Mouse (Mus musculus) stomach, embryonic 15.5 days (tissue): ENCODE measurements at regions not wholly inside any gene's neighbourhood (a gene's known extent, or its start where the extent isn't known, plus 50 kb on each side); places are given as distances from the start of the nearest gene placed in this dataset.

Experiments
- ATAC-seq: fragments of 200-750 bp; cut with Nextera tagmentation; 2 replicates; pipeline ENCODE4 v1.8.0; 2017; ENCODE audit warnings: low read depth, moderate number of reproducible peaks, moderate TSS enrichment; ENCODE audit not compliant: insufficient read depth, low FRiP score
- H3K27ac ChIP-seq: fragments of 300-500 bp; sonication (generic); 2 replicates; pipeline ENCODE4 v1.5.1; 2015; ENCODE audit warnings: mild to moderate bottlenecking, inconsistent platforms
- H3K27me3 ChIP-seq: fragments of 300-500 bp; sonication (generic); replicated peaks from 2 replicates; pipeline ENCODE4 v1.6.1; 2015; ENCODE audit warnings: inconsistent platforms
- H3K36me3 ChIP-seq: fragments of 300-500 bp; sonication (generic); 2 replicates; pipeline ENCODE4 v1.6.1; 2015; ENCODE audit warnings: inconsistent platforms
- H3K4me1 ChIP-seq: fragments of 300-500 bp; sonication (generic); 2 replicates; pipeline ENCODE4 v1.6.1; 2015; ENCODE audit warnings: inconsistent platforms
- H3K4me2 ChIP-seq: fragments of 300-500 bp; sonication (generic); 2 replicates; pipeline ENCODE4 v1.6.1; 2015; ENCODE audit warnings: mild to moderate bottlenecking, inconsistent platforms
- H3K4me3 ChIP-seq: fragments of 300-500 bp; sonication (generic); replicated peaks from 2 replicates; pipeline ENCODE4 v1.5.1; 2015; ENCODE audit warnings: inconsistent platforms
- H3K9ac ChIP-seq: fragments of 300-500 bp; sonication (generic); 2 replicates; pipeline ENCODE4 v1.6.1; 2015; ENCODE audit warnings: inconsistent platforms
- H3K9me3 ChIP-seq: fragments of 300-500 bp; sonication (generic); 2 replicates; pipeline ENCODE4 v1.6.1; 2016; ENCODE audit warnings: inconsistent platforms
- WGBS: fragments of 180-500 bp; shearing (Covaris S2); methylation state at CpG from one replicate; pipeline ENCODE4 v1.1.7; 2015; 5-methylcytosine and 5-hydroxymethylcytosine counted together

- Histone ChIP-seq H3K27ac (no peak overlapping the region), H3K9me3 (no peaks in the 10 kb centered on the region), H3K9ac (no peak overlapping the region), H3K4me2 (no peak overlapping the region), H3K4me3 (no peak overlapping the region), H3K4me1 (no peaks in the 10 kb centered on the region), H3K36me3 (no peaks in the 10 kb centered on the region), H3K27me3 (no peaks in the 10 kb centered on the region)
- no peak for ATAC-seq
- 78% methylated on average over 7 of the region's 7 CpGs for WGBS
Measured at GRCm38 (mm10) chr7:133203933-133204332, 79.8 kb upstream of the Ctbp2 start.

GRCm38 (mm10) chr7:133202092-133202880, 78.1 kb upstream of the Ctbp2 start:
- Histone ChIP-seq H3K4me1 (no peaks in the 10 kb centered on the region), H3K9ac (no peak overlapping the region), H3K27me3 (no peaks in the 10 kb centered on the region), H3K27ac (no peak overlapping the region), H3K36me3 (no peaks in the 10 kb centered on the region), H3K9me3 (no peaks in the 10 kb centered on the region), H3K4me2 (no peak overlapping the region), H3K4me3 (no peak overlapping the region)
- WGBS: 53% methylated on average over 13 of the region's 13 CpGs
- no peak for ATAC-seq

- Histone ChIP-seq H3K4me1 (no peaks in the 10 kb centered on the region), H3K27me3 (no peaks in the 10 kb centered on the region), H3K9ac (no peak overlapping the region), H3K9me3 (no peaks in the 10 kb centered on the region), H3K27ac (no peak overlapping the region), H3K4me3 (no peak overlapping the region), H3K4me2 (no peak overlapping the region), H3K36me3 (no peaks in the 10 kb centered on the region)
- WGBS: 61% methylated on average over 4 of the region's 4 CpGs
- ATAC-seq: no peak
Measured at GRCm38 (mm10) chr7:133199046-133199445, 74.9 kb upstream of the Ctbp2 start.

DNA sequence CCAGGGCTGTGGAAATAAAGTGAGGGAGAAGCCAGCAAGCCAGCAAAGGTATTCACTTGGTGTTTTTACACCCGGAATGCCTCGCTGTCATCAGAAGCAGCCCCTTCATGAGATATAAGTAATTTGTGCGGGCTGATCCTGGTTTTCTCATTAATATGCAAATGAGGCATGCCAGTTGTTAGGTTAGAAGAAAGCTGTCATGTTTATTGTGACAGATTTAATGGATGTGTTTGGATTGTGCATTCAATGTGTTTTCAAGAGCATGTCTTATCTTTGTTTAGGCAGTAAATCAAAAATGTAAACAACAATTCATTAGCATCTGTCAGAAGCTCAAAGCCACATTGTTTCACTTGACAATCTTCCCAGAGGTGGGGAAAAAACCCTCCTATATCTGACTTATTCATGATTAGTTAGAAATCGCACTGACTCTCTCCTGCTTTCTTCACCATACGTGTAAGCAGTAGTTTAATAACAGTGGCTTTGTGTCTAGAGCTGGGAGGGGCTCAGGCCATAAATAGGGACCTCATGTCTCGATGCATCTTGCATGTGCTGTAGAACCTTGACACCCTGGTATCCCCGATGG, 65.8 kb upstream of the Ctbp2 start:
- WGBS: 42% methylated on average over 7 of the region's 7 CpGs
- no peak overlapping the region for H3K27ac ChIP-seq
- no peak overlapping the region for H3K4me2 ChIP-seq
- H3K27me3 ChIP-seq: no peaks in the 10 kb centered on the region
- no peaks in the 10 kb centered on the region for H3K9me3 ChIP-seq
- 0 out of 2 replicates have a peak, but pooled peaks cover 5% of the 10 kb centered on the region for H3K4me1 ChIP-seq
- no peaks in the 10 kb centered on the region for H3K36me3 ChIP-seq
- ATAC-seq: no peak
- H3K9ac ChIP-seq: no peak overlapping the region
- H3K4me3 ChIP-seq: no peak overlapping the region

DNA sequence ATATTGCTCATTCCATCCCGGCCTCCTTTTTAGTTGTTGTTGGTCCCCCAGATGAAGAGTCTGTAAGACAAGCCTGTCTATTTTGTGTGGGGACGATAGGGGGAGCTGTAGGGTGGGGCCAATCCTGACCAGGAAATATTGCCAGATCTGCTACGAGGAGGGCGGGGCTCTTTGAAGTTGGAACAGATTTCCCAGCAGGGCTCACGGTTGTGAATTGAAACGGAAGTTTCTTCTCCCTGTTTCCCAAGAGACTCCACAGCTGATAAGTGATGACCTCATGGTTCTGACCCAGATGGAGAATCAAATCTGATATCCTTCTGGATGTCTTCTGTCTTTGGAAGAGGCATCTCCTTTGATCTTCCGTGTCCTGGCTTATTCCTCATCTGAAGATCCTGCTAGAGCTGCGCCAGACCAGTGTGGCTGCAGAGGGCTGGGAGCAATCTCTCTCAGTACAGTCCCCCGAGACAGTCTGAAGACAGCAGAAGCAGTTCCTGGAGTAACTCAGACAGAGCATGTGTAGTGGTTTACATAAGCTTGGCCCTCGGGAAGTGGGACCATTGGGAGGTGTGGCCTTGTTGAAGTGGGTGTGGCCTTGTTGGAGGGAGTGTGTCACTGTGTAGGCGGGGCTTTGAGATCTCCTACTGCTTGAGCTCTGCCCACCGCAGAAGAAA, 61.9 kb upstream of the Ctbp2 start:
- no peaks in the 10 kb centered on the region for H3K36me3 ChIP-seq
- H3K9me3 ChIP-seq: no peaks in the 10 kb centered on the region
- H3K4me3 ChIP-seq: peak overlapping the region; percentile 14
- H3K27me3 ChIP-seq: no peaks in the 10 kb centered on the region
- ATAC-seq: peak; percentile 86
- peak overlapping the region; percentile 65 for H3K27ac ChIP-seq
- no peak overlapping the region for H3K9ac ChIP-seq
- 11% methylated on average over 12 of the region's 12 CpGs for WGBS
- H3K4me2 ChIP-seq: peak overlapping the region; percentile 38
- H3K4me1 ChIP-seq: 0 out of 2 replicates have a peak, but pooled peaks cover 5% of the 10 kb centered on the region

DNA sequence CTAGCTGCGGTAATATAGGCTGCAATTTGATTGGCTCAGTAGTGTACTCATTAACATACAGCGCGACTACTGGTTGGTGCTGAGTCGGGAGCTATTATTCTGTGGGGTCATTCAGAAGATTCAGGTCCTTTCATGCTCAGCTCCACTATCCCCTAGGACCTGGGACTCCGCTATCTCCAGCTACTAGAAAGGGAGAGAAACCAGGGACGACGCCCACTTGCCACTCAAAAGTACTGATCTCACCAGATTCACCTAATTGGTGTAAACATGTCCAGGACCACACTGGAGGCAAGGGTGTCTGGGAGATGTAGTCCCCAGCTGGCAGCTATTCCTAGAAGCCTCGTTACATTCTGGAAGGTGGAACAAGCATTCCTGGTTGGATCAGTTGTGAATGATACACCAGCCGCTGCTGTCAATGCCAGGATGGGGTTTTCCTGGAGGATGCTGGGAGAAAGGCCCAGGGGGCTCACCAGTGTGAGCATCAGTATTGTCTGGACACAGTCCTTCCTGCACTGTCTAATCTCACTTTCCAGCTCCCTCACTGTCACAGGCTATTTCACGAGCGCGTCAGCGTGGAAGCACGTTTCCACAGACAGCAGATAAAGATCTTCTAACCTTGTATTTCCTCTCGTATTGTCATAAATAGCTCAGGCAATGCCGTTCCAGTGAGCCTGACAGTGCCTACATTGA, 60.9 kb upstream of the Ctbp2 start:
- H3K4me2 ChIP-seq: peak overlapping the region; percentile 38; the same call in 1 of the 2 replicates
- no peak overlapping the region for H3K4me3 ChIP-seq

DNA sequence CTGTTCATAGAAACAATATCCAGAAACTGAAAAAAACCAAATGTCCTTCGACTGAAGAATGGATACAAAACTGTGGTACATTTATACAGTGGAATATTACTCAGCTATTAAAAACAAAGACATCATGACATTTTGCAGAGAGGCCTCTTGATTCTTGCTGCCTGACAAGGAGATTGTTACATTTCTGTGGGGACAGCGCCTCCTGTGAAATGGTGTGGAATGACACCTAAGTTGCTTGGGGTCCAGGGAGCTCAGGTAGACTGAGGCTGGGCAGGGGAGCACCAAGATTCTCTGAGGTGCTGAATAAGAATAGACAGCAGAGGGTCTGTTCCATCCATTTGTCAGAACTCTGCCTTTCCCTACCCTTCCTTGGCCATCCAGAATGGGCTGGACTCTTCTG, 57.2 kb upstream of the Ctbp2 start:
- no peak overlapping the region for H3K4me2 ChIP-seq
- 43% methylated on average over 2 of the region's 2 CpGs for WGBS
- H3K36me3 ChIP-seq: no peaks in the 10 kb centered on the region
- ATAC-seq: no peak
- H3K9me3 ChIP-seq: no peaks in the 10 kb centered on the region
- H3K4me3 ChIP-seq: no peak overlapping the region
- peaks cover 14% of the 10 kb centered on the region; the same call in 1 of the 2 replicates for H3K4me1 ChIP-seq
- H3K27ac ChIP-seq: no peak overlapping the region
- H3K9ac ChIP-seq: no peak overlapping the region
- H3K27me3 ChIP-seq: no peaks in the 10 kb centered on the region

More for the DNA sequence above, 60.9 kb upstream of the Ctbp2 start:
- Histone ChIP-seq H3K9ac (no peak overlapping the region), H3K4me1 (0 out of 2 replicates have a peak, but pooled peaks cover 5% of the 10 kb centered on the region), H3K27me3 (no peaks in the 10 kb centered on the region), H3K36me3 (no peaks in the 10 kb centered on the region), H3K9me3 (no peaks in the 10 kb centered on the region), H3K27ac (no peak overlapping the region)
- WGBS: 58% methylated on average over 16 of the region's 16 CpGs
- no peak for ATAC-seq

DNA sequence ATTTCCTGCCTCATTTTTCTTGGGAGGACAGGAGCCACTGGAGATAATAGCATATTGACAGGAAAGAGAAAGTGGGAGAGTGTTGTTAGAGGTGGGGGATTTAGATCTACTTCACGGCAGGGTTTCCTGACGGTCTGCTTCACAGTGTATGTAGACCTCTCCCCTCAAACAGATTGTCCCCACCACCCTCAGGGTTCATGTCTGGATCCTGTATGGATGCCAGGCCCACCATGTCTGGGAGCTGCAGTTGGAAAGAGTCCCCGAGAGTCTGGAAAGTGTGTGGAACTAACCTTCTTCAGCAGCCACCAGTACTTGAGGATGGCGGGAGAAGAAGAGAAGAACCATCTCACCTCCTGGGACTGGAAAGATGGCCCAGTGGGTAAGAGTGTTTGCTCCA, 53.0 kb upstream of the Ctbp2 start:
- no peaks in the 10 kb centered on the region for H3K27me3 ChIP-seq
- H3K9me3 ChIP-seq: no peaks in the 10 kb centered on the region
- H3K4me3 ChIP-seq: no peak overlapping the region
- H3K27ac ChIP-seq: peak overlapping the region; percentile 65
- 0 out of 2 replicates have a peak, but pooled peaks have one; percentile 14 for ATAC-seq
- WGBS: 52% methylated on average over 4 of the region's 4 CpGs
- no peak overlapping the region for H3K4me2 ChIP-seq
- H3K4me1 ChIP-seq: peaks cover 9% of the 10 kb centered on the region; the same call in 1 of the 2 replicates
- H3K9ac ChIP-seq: no peak overlapping the region
- no peaks in the 10 kb centered on the region for H3K36me3 ChIP-seq

DNA sequence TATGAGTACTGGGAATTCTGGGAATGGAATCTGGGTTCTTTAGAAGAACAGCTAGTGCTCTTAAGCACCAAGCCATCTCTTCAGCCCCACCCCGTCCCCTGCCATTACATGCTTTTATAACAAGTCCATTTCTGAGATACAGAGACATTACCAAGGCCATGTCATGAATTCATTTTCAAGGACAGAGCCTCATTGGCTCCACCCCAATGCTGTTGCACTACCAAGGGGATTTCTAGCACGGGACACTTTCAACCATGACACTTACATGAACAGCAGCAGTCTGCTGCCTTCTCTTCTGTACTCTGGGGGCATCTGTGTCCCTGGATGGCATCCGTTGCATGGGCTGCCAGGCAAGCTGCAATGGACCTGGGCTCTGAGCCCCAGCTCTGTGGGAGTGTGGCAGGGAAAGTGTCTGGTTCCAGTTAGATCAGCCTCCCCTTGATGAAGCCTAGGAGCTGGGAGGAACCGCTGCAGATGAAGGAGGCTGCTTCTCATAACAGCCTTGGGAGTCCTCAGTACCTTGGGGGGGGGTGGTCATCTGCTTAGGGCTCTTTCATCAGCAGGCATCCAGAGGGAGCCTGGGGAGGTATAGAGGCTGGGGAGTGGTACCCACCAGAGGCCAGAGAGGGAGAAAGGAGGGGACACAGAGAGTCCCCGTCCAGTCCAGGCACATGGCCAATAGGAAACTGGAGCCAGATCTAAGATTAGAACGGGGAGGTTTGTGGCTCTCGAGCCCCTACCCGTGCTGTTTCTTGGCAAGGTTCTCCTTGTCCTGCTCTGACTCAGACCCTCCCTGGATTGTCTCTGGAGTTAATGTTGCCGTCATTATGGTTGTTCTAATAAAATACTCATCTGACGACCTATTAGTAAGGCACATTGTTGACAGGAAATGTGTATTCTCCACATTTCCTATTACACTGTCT, 52.4 kb upstream of the Ctbp2 start:
- peak overlapping the region; percentile 65 for H3K27ac ChIP-seq
- H3K4me2 ChIP-seq: no peak overlapping the region
- peaks cover 9% of the 10 kb centered on the region; the same call in 1 of the 2 replicates for H3K4me1 ChIP-seq
- 42% methylated on average over 10 of the region's 10 CpGs for WGBS
- peak; percentile 43; the same call in 1 of the 2 replicates for ATAC-seq
- H3K9me3 ChIP-seq: no peaks in the 10 kb centered on the region
- H3K36me3 ChIP-seq: no peaks in the 10 kb centered on the region
- H3K4me3 ChIP-seq: no peak overlapping the region
- H3K9ac ChIP-seq: no peak overlapping the region
- no peaks in the 10 kb centered on the region for H3K27me3 ChIP-seq
